Mouse (Mus musculus): ENCODE measurements at regions not wholly inside any gene's neighbourhood (a gene's known extent, or its start where the extent isn't known, plus 50 kb on each side); places are given as distances from the start of the nearest gene placed in this dataset.
A peak's percentile ranks its signal among the peaks of the same experiment; 100 is the strongest.

DNA sequence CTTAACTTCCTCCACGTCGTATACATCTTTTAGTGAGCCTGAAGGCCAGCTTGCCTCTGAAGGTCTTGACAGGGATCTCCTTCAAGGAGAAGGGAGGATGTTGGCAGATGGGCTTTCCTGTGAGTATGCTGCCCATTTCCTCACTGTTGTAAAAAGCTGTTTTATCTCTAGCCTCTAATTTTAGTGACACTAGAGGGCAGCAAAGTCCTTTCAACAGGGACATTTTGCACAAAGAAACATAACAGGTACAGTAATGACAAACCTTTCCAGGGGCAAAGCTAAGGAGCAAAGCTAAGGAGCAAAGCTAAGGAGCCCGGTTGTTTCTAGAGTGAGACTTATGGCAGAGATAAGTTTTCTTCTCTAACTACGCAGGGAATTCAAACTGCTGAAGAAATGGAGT lies 59.0 kb upstream of the Kbtbd8 start:
- no peak for DNase-seq

DNA sequence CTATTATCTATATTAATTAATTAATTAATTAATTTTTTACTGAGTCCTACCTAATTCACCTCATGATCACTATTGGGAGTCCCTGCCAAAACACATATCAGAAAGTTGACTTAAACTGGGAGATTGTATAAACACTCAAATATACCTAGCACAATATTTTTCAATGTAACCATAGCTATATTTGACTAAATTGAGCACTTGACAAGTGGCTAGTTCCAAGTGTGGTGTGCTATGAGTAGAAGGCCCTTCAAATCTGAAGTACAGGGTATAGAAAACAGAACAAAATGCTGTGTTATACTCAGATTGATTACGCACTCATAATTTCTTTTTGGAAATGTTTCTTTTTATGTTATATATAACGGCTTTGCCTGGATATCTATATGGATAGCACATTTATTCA lies 60.8 kb upstream of the Kbtbd8 start:
- no peak for DNase-seq

DNA sequence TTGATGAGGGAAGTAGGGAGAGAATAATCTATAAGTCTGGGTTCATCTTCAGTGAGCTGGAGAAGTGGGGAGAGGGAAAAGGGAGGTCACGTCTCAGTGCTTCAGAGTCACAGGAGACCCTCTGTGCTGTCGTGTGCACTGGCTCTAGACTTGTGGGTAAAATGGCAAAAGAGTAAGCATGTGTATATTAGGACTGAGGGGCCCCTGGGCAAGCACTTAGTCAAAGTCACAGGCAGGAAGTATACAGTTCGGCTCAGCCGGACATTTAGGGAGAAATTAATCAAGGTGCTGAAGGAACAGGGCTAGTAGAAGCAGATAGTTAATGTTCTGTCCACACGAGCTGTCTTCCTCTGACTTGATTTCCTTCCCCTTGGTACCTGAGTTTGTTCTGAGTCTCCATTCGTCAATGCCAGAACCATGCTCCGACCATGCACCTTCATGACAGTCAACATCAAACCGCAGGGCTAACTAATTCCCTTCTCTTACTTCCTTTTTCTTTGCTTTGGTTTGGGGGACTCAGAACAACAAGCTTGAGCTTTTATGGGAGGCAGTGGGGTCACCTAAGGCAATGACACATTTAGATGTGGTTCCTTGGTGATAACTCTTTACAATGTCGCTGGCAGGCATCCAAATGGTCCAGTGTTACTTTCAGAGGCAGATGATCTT lies 63.2 kb upstream of the Kbtbd8 start:
- no peak for DNase-seq

DNA sequence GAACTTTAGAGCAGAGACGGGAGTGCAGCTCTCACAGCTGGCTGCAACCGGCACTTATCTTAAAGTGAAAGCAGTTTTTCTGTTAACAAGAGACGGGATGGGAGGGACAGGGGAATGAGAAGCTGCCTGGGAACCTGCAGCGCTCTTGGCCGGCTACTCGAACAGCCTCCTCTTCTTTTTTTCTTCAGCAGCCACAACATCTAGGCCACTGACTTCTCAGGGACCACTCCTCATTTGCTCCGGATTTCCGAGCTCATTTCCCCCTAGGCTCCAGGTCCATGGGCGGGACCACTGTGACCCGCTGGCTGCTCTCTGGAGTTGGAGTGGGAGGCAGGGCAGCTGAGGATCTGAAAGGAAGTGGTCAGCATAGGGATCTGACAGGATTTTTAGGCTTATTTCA lies 75.7 kb upstream of the Kbtbd8 start:
- DNase-seq: peak; percentile 9

DNA sequence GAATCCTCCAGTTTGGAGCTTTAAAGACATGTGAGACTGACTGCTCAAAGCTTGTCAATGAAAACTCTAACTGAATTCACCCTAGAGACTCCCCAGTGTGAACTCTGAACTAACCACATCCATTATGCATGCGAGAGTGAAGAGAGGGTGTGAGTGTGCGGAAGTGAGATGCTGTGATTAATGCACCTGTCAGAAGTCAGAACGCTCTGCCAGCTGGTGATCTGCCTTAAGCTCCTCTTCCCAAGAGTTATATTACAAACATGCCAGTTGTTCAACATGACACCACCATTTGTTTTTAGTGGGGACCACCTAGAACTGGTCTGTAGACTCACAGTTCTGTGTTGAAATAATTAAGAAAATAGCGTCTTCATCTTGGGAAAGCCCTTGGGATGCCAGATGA lies 92.8 kb upstream of the Kbtbd8 start:
- no peak for DNase-seq

DNA sequence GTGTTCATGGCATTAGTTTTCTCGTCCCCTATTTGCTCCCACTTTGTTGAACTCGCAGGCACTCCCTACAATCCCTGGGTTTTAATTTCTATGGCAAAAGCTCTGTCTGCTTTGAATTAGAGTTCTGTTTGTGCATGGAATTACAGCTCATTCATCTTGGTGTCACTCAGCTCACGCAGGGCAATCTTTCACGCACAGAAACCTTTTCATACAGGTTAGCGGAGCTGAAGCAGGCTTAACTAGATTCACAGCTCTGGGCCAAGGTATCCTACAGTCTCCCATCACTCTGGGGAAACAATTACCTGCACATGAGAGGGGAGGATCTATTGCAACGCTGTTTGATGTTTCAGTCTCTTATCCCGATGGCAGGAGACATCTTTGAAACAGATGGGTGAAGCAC lies 95.3 kb upstream of the Kbtbd8 start:
- no peak for DNase-seq

DNA sequence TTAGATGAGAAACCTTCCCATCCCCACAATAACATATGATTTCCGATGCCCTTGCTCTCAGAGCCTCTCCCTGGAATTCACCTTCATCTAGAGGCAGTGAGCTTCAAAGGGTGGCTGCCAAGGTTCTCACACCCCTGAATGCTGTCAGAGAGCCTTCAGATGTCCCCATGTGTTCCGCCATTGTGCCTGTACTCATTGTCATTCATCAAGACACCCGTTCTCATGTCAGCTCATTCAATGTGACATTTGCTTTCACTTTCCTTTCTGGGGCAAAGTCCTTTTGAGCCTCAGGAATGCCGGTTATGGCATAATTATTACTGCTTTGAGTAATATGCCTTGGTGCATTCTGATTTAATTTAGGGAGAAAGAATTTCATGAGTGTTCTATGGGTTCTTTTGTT lies 99.1 kb upstream of the Kbtbd8 start:
- DNase-seq: peak; percentile 55

DNA sequence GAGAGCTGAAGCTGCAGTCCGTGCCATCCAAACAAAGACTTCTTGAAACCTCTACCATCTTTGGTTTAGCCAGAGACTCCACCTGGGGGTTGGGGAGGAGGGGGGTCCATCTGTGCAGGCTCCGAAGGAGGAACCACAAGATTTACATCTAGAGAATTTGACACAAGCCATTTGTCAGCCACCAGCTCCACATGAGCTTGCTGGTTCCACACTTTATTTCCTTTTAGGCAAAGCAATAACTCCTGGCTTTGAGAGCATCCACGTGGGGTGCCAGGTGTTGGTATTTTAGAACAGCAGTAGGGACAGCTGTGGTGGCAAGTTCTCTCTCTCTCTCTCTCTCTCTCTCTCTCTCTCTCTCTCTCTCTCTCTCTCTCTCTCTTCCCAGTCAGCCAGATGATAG lies 99.6 kb upstream of the Kbtbd8 start:
- DNase-seq: no peak

DNA sequence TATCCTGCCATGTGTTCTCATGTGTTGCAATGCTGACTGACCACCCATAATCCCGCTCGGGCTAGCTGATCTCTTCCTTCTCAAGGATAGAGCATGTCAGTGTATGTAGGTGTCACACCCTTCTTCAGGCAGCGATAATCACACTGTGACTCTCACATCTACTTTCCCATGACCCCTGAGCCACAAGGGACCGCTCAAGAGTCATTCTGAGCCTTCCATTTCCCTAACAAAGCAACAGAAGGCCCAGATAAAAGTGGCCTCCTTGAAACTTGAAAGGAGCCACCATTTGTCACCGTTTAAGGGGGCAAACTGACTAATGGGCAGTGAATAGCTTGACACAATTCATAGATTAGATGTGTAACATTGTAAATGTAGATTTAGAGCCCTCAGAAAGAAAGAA lies 103.9 kb upstream of the Kbtbd8 start:
- no peak for DNase-seq

DNA sequence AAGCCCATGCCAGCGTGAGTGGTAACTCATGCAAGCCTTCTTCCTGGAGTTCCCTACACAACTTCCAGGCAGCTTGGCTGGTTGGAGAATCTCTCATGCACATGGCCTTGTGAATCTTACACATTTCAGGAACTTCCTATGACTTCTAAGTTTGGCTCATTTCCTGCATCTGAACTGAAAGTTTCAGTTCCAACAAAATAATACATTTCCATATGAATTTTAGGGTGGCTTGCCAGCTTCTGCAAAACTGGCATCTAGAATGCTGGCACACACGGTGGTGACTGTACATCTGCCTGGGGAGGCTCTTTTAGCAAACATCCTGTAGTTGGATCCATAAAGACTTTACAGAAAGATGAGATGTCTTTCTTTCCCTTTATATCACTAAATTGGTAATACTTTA lies 110.6 kb upstream of the Kbtbd8 start:
- no peak for DNase-seq

DNA sequence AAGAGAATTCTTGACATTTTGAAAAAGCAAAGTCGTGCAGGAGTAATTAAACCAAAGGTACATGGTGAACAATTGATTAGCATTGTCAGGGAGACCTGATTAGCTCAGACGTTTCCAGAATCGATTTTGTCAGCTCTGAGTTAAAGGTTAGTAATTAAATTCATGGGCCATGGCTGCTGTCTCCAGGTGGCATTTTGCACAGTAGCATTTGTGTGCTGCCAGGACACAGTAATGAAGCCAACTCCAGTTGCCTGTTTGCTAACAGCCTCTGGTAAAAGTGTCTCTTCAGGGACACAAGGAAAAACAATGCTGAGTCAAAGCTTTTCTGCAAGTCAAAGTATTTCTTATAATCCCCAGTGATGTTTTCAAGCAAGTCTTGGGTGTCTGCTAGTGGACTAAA lies 113.3 kb upstream of the Kbtbd8 start:
- peak; percentile 20 for DNase-seq

DNA sequence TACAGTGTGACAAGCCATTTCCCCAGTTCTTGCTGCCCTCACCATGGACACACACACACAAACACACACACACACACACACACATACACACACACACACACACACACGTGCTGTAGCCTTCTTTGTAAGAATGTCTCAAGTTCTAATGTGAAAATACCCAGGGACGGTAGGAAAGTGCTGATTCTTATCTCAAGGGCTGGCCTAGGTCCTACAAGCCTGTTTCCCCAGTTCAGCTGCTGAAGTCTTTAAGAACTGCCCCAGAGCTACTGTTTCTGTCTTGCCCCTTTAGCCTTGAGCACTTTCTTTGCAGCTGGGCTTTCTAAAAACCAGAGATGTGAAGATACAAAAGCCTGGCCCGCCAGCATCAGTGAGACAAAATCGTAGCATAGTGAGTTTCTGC lies 117.5 kb upstream of the Kbtbd8 start:
- no peak for DNase-seq

DNA sequence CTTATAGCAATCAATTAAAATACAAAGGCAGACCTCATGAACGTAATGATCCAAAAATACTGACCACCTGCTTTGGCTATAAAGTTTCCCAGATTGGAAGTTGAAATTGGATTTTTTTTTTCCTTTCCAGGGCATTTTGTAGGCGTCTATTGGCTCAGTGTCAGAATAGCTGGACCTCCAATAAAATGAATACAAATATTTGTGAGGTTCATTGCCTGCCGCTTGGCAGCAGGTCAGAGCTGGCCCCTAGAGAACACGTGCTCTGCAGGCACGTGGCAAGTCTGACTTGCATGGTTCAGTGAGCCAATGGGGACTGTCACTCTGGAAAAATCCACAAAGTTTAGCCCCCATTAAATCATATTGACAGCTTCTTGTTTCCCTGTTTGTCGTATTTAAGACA lies 118.0 kb upstream of the Kbtbd8 start:
- peak; percentile 44 for DNase-seq

DNA sequence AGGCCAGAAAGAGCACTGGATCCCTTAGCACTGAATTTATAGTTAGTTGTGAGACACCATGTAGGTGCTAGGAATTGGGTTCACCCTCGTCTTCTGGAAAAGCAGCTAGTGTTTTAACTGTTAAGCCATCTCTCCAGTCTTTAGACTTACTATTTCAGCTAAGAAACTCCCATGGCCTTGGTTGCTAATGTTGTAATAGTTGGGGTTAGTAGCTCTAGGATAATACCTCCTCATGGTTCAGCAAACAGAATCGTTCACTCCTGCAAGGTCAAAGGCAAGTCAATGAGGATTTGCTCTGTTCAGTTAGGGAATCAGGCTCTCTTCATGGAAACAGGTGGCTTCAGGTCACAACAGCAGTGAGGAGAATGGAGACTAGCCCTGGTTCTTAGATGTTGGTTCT lies 118.7 kb upstream of the Kbtbd8 start:
- no peak for DNase-seq

DNA sequence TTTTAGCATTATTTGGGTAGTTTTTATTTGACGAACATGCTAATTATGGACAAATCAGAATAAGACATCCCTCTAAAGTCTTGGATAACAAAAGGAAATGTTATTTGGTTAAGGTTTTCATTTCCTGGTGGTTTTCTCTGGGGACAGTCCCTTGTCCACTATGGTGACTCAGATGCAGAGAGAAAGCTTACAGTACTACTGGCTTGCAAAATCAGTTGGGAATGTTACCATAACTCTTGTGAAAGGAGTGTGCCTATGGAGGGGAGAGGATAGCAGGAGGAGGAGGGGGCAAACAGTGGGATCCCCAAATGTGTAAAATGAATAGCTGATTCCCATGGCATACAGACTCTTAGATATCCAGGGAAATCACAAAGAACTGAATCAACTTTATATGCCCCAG lies 122.7 kb upstream of the Kbtbd8 start:
- DNase-seq: no peak

DNA sequence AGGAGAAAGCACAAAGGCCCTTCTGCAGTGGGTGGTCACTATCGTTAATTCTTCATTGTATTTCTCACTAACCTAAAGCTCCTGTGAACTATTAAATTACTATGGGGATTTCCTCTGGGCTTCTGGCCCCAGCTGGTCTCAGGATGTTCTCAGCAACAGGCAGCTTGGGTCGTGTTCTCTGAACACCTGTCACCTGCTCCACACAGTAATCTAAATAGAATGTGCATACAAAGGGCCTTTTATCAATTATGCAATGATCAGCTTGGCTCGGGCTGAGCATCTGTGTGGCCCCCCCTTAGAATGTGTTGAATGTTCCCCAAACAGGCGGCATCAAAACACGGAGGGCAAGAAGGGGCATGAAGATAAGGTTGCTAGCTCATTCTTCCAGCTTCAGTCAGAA lies 129.6 kb upstream of the Kbtbd8 start:
- no peak for DNase-seq

DNA sequence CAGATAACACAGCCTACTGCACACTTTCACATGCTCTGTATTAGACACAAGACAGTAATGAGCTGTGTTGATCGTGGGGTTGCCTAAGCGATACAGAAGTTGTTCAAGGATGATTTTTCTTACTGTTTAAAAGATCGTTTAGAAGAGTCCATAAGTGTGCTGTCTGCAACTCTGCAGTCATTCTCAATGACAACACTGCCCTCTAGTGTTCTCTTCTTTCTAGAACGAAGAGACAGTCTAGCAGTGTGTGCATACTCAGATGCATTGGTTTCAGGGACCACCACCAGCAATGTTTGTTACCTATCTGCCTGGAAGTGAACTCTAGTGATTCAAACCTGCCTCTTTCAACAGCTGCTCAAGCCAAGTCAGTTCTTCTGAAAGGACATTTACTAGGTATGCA lies 130.7 kb upstream of the Kbtbd8 start:
- DNase-seq: peak; percentile 24

DNA sequence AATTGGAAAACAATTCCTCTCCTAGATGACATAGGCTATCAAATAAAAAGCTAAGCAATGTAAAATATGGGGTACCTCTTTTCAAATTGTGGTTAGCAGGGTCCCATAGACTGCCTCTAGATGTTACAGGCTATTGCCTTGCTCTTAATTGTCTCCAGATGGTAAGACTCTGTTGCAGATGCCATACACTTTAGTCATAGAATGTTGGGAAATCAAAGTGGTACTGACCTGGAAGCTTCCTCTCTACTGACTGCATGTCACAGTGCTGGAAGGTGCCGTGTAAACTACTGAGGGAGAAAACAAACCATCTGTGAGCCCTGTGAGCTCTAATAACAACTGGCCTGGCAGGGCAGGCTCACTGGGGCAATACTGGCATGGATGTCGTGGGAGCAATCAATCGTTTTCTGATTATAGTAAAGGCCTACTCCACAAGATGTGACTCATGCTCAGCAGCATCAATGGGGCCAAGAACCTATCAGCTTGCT lies 132.6 kb upstream of the Kbtbd8 start:
- no peak for DNase-seq

DNA sequence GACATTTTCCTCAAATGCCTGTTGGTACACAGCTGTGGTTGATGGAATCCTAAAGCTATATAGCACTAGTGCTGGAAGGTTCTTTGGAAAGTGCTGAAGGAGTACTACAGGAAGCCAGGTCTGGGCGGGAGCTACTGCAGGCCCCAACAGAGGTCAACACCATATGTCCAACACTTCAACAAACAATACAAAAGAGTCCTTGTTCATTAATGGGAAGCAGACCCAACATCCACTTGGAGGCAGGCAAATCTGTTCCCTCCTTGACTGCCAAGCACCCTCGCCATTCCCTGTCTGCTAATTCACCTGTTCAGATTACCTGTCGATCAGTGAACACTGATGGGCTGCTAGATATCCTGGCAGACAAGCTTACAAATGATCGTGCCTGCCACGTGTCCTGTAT lies 148.4 kb upstream of the Kbtbd8 start:
- no peak for DNase-seq

DNA sequence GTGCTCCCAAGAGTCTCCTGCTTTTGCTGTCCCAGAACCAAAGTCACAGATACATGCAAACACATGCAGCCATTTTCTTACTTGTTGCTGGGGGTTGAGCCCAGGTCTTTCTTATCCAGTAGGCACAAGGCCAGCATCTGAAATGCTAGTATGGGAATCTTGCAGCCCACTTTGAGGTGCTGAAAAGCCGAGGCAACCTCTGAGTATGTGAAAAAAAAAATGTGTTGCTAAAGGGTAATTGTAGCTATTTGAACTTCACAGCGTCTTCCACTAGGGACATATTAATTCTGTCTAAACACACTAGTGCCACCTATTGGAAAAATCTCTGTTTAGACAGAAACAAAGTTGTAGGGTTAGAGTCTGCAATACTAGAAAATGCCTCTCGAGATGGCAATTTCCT lies 150.1 kb upstream of the Kbtbd8 start:
- no peak for DNase-seq

DNA sequence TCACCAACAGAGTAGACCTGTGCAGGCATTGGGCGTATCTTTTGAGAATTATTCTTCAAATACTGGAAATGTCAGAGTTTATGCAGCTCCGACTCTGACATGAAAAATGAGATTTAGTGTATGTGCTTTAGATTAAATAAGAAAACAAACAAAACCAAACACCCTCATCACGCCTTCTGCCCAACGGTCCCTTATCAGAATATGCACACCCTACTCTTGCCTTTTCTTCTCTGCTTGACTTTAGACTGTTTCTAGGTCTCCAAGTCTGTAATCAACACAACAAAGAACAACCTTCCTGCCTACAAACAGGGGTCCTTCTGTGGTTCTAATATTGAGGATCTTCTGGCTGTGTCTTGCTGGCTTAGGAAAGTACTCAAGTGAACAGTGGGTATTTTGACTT lies 153.8 kb upstream of the Kbtbd8 start:
- no peak for DNase-seq

DNA sequence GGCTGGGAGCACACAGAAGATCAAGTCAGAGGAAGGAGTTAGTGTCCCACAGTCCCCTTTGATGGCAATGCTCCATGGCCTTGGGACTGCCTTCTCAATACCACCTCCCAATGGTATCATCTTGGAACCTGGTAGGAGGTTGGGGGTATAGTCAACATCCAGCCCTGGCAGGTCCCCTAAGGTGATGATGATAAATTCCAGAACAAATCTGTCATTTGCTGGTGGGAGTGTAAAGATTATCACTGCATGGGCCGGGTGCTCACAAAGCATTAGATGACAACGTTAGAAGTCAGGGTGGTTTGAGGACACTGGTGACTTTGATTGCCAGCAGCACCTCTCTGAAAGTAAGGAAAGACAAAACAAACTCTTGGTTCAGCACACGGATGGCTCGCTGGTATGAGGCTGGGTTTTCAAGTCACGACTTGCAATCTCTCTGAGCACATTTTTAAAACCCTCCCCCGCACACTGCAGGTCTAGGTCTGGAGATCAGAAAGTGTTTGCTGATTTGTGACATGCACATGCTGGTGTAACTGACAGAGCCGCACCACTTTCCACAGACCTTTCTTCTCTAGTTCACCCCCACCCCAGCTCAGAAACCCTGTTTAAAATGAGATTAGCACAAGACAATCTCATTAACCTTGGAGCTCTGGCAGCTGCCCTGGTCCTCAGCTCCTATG lies 154.5 kb upstream of the Kbtbd8 start:
- DNase-seq: no peak

DNA sequence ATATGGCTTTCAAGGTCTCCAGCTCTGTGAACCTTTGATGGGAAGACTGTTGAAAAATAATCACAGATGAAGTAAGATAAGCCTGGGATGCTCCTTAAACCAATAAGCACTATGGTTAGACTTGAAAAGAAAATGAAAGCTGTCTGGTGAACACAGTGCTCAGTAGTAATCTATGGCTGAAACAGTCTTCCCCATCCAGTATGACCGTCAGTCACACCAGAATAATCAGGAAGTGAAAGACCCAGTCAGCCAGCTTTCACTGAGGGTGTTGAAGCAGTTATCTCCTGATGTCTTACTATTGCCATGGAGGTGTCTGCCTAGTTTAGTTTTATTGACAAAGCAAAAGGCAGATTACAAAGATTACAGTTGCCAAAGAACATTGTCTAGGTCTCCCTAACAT lies 155.2 kb upstream of the Kbtbd8 start:
- DNase-seq: no peak

DNA sequence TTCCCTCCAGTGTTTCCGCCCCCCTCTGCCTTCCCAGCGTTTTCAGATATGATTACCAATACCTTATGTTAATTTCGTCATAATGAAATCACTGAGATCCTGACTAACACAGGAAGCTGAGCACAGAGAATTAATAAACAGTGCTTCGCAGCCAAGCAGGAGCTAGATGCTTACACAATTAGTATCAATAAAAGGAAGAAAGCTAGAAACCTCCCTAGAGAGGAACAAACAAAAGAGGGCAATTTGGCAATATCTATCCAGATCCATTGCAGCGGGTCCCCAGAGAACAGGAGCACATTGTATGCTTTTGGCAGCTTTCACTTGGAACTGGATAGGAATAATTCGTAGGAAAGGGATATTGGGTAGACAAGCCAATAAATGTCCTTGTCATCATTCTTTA lies 159.1 kb upstream of the Kbtbd8 start:
- DNase-seq: no peak

Measured in adrenal gland, postnatal 14 days (tissue).